Mouse (Mus musculus) layer of hippocampus, postnatal 10 days (tissue): ENCODE measurements at regions not wholly inside any gene's neighbourhood (a gene's known extent, or its start where the extent isn't known, plus 50 kb on each side); places are given as distances from the start of the nearest gene placed in this dataset.

Experiments used
- DNase-seq, 2 experiments: peaks; one replicate each; pipeline ENCODE4 v3.0.0; 2021; ENCODE audit warnings: low spot score in 2 of 2

GRCm38 (mm10) chr2:50567542-50567941 lies 270.9 kb upstream of the Mmadhc start:
- DNase-seq = no peak

GRCm38 (mm10) chr2:50554031-50554430 lies 257.4 kb upstream of the Mmadhc start:
- DNase-seq = no peak

DNA sequence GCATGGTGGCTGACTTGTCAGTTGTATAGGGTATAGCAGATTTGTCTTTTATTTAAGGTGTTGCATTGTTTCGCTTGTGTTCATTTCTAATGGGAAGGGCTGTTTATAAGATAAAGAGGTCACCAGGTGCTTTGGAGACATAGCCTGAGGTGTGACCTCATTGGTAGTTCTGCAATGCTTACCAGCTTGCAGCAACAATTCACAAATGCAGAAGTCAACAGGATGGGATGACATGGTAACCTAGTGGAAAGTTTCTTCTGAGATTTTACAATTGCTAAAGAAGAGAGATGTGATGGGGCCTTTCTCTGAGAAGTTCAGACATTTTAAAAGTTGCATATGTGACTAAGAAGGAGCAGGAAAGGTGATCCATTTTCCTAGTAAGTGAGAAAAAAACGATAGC lies 255.8 kb upstream of the Mmadhc start:
- no peak for DNase-seq

GRCm38 (mm10) chr2:50549871-50550270 lies 253.3 kb upstream of the Mmadhc start:
- no peak for DNase-seq

DNA sequence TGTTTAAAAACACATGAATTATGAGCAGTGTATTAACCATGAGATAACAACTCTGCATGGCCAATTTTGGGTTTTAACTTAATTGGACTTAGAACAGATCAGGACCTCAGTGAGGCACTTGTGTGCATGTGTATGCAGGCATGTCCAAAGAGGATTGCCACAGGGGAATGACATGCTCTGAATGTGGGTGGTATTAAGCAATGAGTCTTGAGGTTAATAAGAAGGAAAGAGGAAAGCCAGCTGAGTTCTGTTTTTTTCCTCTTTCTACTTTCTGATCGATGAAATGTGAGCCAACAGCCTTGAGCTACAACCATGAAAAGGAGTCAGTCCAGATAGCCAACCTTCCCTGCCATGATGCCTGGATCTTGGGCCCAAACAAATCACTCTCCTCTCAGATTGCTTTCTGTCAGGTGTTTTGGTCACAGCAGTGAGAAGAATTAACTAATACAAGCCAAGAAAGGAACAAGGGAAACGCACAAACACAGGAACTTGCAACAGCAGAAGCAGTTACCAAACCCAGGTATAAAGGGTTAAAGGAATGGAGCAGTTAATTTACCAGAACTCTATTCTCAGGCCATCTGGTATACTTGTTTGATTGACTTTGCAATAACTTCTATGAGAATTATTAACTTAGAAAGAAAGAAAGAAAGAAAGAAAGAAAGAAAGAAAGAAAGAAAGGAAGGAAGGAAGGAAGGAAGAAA lies 243.3 kb upstream of the Mmadhc start:
- no peak for DNase-seq

DNA sequence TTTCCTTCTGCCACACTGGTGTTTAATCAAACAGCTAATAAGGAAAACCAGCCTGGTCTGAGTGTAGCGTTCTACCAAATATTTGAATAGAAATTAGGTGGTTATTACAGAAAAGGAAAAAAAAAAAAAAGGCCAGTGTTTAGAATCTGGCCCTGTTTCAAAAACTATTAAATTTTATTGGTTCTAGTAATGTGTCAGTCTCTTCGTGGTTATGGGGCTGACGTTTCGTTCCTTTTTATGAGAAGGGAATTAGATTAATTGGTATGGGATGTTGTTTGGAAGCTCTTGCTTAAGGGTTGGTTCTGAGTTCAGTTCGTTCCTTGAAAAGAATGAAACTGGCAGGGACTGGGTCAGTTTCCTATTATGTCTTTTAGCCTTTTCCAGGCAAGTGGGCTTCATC lies 241.5 kb upstream of the Mmadhc start:
- DNase-seq = no peak

DNA sequence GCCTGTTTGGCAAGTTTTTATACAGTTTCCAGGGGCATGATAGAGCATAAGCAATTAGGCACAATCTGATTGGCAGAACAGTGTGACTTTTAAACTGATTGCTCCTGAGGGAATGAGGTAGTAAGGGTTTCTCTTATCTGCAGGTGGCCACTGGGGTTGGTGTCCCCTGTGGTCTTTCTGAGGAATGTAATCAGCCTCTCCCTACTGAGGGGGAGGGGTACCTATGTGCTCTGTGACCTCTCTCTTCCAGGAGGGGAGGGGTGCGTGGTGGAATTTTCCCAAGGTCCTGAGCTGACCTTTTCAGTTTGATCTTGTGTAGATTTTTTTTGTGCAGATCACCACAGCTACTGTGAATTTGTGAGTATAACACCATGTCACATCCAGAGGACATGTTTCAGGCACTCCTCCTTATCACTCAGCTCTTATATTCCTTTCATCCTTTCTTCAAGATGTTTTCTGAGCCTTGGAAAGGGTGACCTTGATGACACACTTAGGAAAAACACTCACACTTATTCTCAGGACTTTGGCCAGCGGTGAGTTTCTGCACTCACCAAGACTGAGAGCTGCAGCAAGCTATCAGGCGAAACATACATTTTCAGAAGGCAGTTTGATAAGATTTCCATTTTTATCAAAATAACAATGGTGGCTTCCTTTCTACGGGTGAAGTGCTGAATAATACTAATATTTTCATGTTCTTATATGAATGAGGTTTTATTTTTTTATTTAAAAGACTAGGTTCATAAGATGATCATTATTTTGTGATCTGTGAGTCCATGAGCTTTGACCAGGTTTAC lies 238.7 kb upstream of the Mmadhc start:
- no peak for DNase-seq

DNA sequence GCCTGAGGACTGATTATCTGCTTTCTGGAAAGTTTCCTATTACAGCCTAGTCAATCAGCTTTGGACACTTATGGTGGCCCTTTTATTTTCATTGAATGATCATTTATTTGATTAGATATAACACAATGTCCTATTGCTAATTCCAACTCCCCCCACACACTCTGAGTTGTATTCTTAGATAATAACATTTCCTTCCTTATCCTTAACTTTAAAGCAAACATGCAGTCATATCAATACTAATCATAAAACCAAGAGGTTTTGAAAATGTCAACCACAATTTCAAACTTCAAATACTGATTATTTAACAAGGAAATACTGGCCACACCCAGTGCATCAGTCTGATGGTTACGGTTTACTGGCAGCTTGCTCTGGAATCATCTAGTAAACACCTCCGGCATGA lies 237.1 kb upstream of the Mmadhc start:
- no peak for DNase-seq

DNA sequence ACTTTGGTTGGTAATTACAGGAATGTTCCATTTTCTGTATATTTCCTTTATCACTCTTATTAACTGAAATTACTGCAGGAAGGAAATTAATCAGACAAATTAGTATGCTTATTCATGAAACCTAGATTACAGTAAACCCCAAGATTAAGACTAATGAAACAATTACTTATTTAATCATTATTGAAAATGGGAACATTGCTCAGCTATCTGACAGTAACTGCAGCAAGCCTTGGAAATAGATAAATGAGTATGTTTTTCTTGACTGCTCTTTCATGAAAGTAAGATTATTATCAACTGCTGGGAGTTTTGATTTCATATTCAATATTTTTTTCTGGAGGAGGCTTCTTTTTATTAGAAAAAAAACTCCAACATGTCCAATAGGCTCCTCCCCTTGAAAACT lies 230.8 kb upstream of the Mmadhc start:
- DNase-seq = no peak

- no peak for DNase-seq
Observed at GRCm38 (mm10) chr2:50524838-50525615, 228.4 kb upstream of the Mmadhc start.

DNA sequence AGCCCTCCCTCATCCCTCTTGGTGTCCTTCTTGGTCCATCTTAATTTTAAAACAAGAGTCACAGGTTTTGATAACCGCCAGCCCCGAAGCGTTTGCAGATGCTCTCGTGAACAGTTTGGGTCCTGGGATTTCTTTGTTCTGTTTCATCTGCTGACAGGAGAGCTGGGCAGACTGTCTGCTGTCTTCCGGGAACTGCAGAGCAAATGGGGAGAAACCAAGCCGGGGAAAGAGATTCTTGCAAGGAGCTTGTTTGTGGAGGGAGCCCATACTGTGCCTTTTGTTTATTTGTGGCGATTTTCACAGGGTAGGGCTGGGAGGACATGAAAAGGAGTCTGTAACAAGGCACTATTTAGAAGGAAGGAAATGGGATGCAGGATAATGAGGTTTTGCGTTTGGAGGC lies 223.6 kb upstream of the Mmadhc start:
- peak; percentile 5 to 11 for DNase-seq

GRCm38 (mm10) chr2:50519129-50519504 lies 222.5 kb upstream of the Mmadhc start:
- DNase-seq = no peak

- no peak for DNase-seq
Observed at GRCm38 (mm10) chr2:50518371-50519128, 221.9 kb upstream of the Mmadhc start.

DNA sequence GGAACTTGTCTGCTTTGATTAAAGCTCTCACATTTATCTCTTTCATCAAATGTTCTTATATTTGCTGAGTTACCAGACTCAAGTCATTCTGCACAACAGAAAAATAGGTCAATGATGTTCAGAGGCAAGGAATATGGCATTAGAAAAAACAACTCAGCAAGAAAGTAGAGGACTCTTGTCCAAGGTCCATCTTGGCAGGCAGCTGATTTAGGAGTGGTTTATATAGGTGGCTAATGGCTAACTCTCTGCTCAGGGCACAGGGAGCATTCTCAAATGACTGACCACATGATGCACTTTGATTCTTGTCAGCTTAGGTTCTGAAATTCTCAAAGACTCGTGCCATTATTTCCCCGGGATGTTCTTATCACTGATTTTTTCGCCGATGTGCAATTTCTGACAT lies 216.7 kb upstream of the Mmadhc start:
- DNase-seq = no peak

DNA sequence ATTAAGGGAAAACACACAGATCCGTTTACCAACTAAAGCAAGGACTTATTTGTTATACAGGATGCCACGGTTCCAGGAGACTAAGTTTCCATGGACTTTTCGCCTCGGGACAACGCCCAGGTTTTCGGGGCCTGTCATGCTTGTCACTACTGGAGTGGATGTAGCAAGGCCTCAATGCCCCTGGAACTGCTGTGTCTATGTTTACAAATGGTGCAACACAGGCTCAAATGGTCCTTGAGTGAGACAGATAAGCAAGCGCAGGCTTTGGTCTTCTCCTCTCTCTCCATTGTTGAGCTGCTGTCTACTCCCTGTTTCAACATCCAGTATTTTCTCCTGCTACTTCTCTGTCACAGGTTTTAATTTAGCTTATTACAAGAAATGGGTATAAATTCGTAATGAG lies 202.1 kb upstream of the Mmadhc start:
- DNase-seq = no peak

DNA sequence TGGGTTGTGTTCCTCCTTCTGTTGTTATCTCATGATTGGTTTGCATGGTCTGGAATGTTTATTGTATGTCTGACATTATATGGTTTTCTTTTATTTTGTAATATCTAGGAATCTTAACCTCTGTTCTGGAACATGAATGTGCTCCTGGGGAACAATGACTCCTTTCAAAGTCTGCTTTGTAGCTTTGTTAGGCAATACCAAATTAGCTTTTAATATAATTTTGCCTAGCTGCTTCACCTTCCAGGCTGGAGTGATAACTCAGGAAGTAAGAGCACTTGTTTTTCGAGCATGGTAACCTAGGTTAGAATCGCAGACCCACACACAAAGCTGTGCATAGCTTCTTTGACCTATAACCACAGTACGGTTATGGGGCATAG lies 199.4 kb upstream of the Mmadhc start:
- no peak for DNase-seq

DNA sequence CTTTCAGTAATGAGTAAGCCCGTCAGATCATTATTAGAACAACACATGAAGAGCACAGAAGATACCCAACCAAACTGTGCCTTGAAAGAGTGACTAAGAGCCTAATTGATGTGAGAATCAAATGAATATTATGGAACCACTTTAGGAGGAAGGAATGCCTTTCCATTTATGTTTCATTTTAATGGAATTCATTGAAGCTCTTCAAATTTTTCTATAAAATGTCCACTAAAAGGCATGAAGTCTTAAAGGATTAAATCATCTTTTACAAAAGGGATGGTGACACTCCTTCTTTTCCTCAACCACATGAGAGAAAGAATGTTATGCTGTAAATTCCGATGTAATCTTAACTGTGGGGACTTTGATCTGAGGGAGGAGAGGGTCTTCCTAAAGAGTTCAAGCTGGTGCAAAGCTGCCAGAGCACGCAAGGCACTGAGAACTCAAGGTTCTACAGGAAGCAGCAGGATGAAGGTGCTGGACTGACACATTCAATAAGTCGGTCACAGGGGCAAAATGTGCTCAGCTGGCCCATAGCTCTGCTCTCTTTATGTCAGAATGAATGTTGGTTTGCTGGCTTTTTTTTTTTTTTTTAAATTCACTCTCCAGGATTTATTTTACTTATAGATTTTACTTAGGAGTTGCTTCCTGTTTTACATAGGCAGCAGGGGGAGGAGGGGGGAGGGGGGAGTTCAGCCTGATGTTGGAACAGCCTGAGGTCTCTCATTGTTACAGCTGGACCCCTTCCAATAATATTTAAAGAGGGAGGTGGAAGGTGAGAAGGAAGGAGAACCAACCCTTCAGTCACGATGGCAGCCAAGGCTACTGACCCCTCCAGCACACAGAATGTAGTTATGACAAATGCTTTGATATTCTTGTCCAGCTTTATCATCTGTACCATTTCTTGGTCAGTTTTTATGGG lies 198.8 kb upstream of the Mmadhc start:
- DNase-seq = no peak

DNA sequence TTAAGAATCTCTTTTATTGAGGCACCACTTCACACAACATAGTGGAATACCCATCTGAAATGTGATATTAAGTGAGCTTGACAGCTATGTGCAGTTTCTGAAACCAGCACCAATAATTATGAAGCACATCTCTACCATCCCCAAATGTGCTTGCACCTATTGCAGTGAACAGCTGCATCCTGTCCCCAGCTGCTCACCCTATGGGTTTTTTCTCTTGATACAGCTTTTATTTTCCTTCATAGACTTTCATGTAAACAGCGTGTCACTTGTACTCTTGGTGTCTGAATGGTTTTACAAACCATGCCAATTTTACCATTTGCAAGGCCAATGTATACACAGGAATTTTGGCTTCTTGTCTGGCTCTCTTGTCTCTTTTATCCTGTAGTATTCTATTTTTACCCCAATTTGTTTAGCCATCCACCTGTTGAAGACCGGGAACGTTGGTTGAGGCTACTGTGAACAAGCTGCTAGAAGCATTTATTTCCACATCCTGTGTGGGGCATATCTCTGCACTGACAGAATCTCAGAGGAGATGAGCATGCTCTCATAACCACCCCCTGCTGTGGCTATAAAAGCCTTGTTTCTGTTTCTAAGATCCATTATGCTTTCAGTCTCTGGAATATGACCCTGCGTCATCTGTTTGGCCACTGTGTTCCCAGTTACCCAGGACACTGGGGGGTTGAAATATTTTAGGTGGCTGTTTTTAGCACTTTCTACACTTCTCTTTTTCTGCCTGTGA lies 197.2 kb upstream of the Mmadhc start:
- no peak for DNase-seq

DNA sequence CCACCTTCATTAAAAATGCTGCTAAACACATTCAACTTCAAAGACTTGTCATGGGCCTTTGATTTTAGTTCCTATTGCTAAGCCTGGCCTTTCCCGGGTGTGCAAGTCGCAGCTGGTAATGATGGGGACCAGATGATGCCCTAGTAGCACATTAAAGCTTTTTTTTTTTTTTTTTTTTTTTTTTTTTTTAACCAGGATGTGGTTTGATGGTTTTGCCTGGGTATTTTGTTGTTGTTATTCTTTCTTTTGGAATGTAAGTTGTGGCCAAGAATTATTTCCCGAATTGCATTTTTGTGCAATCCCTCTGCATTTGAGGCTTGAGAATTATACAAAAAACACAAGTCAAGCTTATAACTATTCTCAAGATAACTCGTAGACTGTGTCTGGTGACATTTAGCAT lies 167.2 kb upstream of the Mmadhc start:
- DNase-seq = no peak

- DNase-seq = no peak
Observed at GRCm38 (mm10) chr2:50462378-50462777, 165.8 kb upstream of the Mmadhc start.
